Mouse (Mus musculus) v-Abl transformed pro-B cells (cell line): ENCODE measurements at regions not wholly inside any gene's neighbourhood (a gene's known extent, or its start where the extent isn't known, plus 50 kb on each side); places are given as distances from the start of the nearest gene placed in this dataset.

Source experiments
- in situ Hi-C, 2 experiments: fragments of 400-800 bp; cut with MboI; formaldehyde crosslinking; loops; one replicate each; pipeline ENCODE4 v1.15.1; 2025; ENCODE audit not compliant: unreplicated experiment in 2 of 2

DNA sequence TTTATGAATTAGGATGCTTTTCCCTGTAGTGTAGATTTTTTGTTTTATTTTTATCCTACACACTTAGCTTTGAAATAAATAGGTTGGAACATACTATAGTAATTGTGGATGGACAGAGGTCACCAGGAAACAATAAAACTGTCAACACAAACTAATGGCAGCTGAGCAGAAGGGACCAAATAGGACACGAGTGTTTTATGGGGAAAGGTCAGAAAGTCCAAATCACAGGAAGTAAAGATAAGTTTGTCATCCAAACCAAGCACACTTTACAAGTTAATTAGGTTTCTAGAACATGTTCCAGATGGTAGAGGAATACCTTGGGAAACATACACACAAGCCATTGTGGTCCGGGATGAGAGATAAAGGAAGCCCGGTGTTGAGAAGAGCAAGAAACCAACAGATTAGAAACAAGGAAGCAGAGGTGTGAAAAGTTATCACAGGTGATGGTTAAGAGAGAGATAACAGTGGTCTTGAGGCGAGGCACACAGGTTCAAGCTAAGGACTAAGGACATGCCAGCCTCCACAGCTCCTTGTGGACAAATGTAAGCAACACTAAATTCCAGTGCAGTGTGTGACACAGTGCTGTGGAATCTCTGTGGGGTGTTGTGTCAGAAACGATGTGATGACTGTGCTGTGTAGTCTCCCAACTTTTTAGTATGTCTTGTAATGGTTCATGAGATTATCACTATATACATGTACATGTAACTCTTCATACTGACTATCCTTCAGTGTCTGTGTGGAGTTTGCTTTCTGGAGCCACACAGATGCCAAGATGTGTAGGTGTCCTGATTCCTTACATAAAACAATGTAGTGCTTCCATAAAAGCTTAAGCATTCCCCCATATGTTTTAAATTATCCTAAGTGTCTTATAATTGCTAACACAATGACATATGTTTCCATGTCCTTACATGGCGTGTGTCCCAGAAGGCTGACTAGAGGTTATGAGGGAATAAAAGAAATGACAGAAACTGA, 264.5 kb downstream of the Tle4 start:
- in situ Hi-C loops = no loop called here

GRCm38 (mm10) chr19:14337025-14337424, 260.8 kb downstream of the Tle4 start:
- in situ Hi-C loops = no loop called here

DNA sequence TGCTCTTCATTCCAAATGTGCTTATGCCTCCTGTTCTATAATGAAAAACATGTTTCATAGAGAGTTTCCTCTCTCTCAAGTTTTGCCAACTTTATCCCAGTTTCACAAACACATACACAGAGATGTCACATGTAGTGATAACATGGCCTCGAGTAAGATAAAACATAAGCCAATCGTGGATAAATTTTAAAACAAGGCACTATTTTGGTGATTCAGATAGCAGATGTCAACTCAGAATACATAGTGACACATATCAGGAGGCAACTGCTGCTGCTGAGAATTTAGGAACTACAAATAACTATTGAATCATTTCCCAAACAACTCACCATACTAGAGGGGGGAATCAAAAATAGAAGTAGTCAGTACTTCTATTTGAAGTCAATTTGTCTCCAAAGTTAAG, 257.1 kb downstream of the Tle4 start:
- in situ Hi-C loops = loop anchor here in 1 of 2 experiments (10.0 kb wide), 1 partner anchor 1484 kb away; no protein-coding TSS in a partner anchor

GRCm38 (mm10) chr19:14343890-14344289, 254.0 kb downstream of the Tle4 start:
- in situ Hi-C loops = loop anchor here in 1 of 2 experiments (10.0 kb wide), 1 partner anchor 1481 kb away; no protein-coding TSS in a partner anchor

- in situ Hi-C loops = loop anchor here in 1 of 2 experiments (10.0 kb wide), 1 partner anchor 1480 kb away; no protein-coding TSS in a partner anchor
Observed at GRCm38 (mm10) chr19:14344467-14344866, 253.4 kb downstream of the Tle4 start.

DNA sequence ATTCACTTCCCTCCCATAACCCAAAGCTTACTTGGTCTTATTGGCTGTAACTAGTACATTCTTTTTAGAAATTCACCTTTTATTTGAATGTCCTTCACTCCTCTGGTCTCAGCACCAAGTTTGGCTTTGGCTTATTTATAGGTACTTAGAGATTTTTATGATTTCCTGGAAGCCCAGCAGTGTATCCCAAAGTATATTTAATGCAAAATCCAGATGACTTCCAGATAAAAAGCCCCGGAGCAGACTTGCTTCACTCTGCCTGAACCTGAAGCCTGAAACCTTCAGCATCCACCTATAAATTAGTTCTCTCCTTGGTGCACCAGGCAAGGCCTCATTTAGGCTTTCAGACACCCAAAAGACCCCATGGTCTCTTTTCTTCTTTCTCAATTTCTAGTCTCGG, 250.8 kb downstream of the Tle4 start:
- in situ Hi-C loops = loop anchor here in 1 of 2 experiments (10.0 kb wide), 1 partner anchor 1478 kb away; no protein-coding TSS in a partner anchor

DNA sequence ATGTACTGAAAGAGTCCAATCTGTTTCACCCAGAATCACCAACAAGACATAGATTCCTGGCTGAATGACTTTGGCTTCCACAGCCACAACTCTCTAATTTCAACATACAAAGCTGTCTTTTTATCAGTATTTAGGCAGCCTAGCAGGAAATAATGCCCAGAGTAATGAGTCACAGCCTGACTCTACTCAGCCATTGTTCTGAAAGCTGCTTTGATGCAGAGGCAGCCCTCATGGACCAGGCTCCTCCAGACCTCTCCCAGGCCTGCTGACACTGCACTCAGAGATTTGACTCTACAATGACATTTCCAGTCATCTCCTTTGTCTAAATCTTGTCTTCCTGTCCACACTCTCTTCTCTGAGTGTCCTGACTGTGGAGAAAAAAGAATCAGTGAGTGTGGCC, 250.4 kb downstream of the Tle4 start:
- in situ Hi-C loops = loop anchor here in 1 of 2 experiments (10.0 kb wide), 1 partner anchor 1477 kb away; no protein-coding TSS in a partner anchor

DNA sequence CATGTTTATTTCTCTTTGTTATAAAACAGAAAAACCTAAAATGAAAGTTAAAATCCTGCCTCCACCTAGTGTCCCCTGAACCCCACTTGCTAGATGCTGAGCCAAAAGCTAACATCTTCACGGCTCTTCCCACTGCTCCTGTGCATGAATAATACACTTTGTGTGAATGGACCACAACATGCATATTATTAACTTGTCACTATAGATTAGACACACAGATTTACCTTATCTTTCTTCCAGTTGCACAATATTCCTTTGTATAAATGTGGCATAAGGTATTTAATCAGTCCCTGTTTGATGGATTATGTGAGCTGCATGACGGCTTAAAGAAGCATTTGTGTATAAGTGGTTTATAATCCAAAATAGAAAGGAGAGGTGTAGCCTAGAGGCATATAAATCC, 248.1 kb downstream of the Tle4 start:
- in situ Hi-C loops = loop anchor here in 1 of 2 experiments (10.0 to 25.0 kb wide), 2 partner anchors 1475 to 1787 kb away; no protein-coding TSS in a partner anchor

- in situ Hi-C loops = loop anchor here in 1 of 2 experiments (25.0 kb wide), 1 partner anchor 1790 kb away; no protein-coding TSS in a partner anchor
Observed at GRCm38 (mm10) chr19:14351728-14352340, 246.0 kb downstream of the Tle4 start.

DNA sequence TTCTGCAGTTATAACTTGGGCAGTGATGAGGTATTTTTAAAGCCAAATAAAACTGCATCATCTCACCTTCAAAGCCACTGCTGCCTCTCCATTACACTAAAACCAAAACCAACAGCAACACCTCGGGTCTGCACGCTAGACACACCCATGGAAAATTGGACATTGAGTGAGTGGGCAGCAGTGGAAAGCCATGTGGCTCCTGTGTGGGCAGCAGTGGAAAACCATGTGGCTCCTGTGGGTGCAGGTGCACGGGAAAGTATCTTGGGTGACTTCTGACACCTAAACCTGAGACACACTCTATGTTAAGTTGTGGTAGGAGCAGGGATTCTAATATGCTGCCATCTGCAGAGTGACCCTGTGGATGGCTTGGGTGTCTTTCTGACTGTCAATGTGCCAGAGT, 245.3 kb downstream of the Tle4 start:
- in situ Hi-C loops = loop anchor here in 1 of 2 experiments (25.0 kb wide), 1 partner anchor 1790 kb away; no protein-coding TSS in a partner anchor

GRCm38 (mm10) chr19:14353151-14353550, 244.7 kb downstream of the Tle4 start:
- in situ Hi-C loops = loop anchor here in 1 of 2 experiments (25.0 kb wide), 1 partner anchor 1791 kb away; no protein-coding TSS in a partner anchor

- in situ Hi-C loops = loop anchor here in 1 of 2 experiments (25.0 kb wide), 1 partner anchor 1793 kb away; no protein-coding TSS in a partner anchor
Observed at GRCm38 (mm10) chr19:14355128-14355527, 242.7 kb downstream of the Tle4 start.

DNA sequence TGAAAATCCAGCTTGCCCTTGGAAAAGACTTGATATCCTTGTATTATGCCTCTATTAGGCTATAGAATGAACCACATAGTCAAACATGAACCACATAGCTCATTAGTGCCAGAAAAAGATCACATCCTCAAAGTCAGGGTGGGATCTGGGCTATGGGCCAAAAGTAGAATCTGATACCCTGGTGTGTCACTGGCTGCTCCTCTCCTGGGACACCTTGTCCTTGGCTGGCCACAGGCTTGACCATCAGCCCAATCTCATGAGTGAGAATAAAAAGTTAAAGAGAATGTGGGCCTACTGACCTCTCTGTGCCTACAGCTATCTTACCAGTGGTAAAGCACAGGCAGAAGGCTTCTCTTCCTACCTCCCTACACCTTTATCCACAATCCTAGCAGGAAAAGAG, 241.9 kb downstream of the Tle4 start:
- in situ Hi-C loops = loop anchor here in 1 of 2 experiments (25.0 kb wide), 1 partner anchor 1794 kb away; no protein-coding TSS in a partner anchor

DNA sequence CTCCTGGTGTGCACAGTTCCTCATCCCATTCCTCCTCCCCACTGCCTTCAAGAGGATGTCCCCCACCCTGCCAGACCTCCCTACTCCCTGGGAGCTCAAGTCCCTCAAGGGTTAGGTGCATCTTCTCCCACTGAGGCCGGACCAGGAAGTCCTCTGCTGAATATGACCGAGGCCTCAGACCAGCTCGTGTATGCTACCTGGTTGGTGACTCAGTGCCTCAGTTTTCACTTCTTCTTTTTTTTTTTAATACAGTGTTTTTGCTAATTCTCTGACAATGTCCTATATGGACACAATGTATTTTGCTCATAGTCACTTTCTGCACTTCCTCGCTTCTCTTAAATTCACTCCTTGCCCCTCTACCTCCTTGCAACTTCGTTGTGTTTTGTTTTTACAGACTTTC, 237.2 kb downstream of the Tle4 start:
- in situ Hi-C loops = loop anchor here in 1 of 2 experiments (25.0 kb wide), 1 partner anchor 1798 kb away; no protein-coding TSS in a partner anchor

DNA sequence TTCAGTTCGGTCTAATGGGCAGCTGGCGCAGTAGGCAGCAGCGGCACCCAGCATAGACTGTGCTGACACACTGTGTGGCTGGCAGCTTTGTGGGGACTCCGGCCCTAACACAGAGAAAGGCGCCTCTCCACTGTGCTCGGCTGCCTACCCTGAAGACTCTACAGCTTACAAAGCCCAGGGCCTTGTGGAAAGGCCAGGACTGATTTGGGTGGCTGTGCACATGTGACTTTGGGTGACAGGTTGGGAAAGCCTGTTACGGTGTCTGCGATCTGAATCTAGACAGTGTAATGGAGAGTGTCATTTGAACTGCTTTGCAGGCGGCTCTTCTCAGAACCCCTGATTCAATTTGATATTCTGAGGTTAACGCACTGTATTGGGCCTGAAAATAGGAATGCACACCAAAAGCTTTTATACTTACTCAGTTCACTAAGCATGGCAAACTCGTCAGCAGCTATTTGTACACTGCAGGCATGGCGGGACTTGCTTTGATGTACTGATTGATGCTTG, 228.7 kb downstream of the Tle4 start:
- in situ Hi-C loops = loop anchor here in 1 of 2 experiments (25.0 kb wide), 1 partner anchor 1807 kb away; no protein-coding TSS in a partner anchor

DNA sequence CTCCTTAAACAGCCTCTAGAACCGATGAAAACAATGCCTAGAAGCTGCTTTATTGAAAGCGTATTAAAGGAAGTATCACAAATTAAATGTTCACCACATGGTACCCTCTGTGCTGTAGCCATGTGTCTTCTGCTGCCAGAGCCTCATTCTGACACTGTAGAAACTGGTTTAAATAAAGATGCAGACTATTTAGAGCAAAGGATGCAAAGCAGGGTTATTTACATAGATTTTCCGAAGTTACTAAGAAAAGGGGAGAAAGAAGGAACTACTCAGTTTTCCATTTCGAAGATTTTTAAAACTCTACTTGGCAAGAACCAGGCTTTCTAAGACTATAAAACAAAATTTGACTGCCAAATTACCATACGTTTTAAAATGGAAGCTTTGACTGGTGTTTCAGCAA, 226.5 kb downstream of the Tle4 start:
- in situ Hi-C loops = loop anchor here in 1 of 2 experiments (25.0 kb wide), 1 partner anchor 1809 kb away; no protein-coding TSS in a partner anchor

- in situ Hi-C loops = loop anchor here in 1 of 2 experiments (25.0 kb wide), 1 partner anchor 1812 kb away; no protein-coding TSS in a partner anchor
Observed at GRCm38 (mm10) chr19:14373996-14374395, 223.9 kb downstream of the Tle4 start.

GRCm38 (mm10) chr19:14380898-14381297, 217.0 kb downstream of the Tle4 start:
- in situ Hi-C loops = loop anchor here (10.0 kb wide), 2 partner anchors 136 to 654 kb away; no protein-coding TSS in a partner anchor

GRCm38 (mm10) chr19:14387796-14388195, 210.1 kb downstream of the Tle4 start:
- in situ Hi-C loops = loop anchor here (5.0 to 10.0 kb wide), 3 partner anchors 143 to 647 kb away; no protein-coding TSS in a partner anchor

DNA sequence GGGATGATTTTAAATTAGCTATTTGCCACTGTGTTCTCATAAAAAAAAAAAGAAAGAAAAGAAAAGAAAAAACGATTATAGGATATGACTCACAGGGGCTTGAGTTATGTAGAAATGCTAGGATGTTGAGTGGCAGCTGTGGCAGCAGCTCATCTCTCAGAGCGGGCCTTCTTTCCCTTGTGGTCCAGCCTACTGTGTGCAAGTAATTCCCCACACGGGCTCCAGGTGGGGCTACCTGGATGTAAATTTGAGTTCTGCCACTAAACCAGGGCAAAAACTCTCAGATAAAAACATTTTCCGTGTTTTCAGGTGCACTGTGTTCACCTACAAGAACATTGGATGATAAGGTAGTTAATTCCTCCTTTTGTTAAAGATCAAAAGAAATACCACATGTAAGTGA, 209.3 kb downstream of the Tle4 start:
- in situ Hi-C loops = loop anchor here (5.0 to 10.0 kb wide), 3 partner anchors 144 to 646 kb away; no protein-coding TSS in a partner anchor
